Mouse (Mus musculus) stomach, postnatal 0 days (tissue): ENCODE results near the gene Zfp182.

Experiments used
- CTCF ChIP-seq: IDR thresholded peaks from 2 replicates; pipeline ENCODE4 v1.5.1; 2016; ENCODE audit warnings: antibody characterized with exemption, low read depth, mild to moderate bottlenecking, moderate library complexity
- EP300 ChIP-seq: optimal IDR thresholded peaks from 2 replicates; pipeline ENCODE3; 2016; ENCODE audit warnings: antibody characterized with exemption

DNA sequence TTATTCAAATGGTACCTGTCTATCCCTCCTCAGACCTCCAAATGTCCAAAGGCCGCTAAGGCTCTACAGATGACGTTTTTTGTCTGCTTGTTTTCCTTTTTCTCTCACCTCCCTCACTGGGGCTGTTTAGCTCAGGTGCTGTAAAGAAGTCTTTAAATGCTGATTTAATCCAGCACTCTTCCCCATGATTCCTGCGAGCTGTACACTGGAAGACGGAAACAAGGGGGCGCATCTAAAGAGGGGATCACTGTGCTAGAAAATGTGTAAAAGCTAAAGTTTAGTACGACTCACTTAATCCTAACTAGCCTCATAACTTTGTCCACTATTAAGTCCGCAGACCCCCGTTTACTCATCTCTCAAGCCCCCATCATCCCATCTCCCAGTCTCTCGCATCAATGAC, 656 bp downstream of the Zfp182 start:
- no peak; the same call in 1 of the 2 replicates for TF ChIP-seq CTCF
- no peak for TF ChIP-seq EP300
